Mouse (Mus musculus) ZHBTc4 (cell line): ENCODE data around the gene Fibcd1.

Source experiments
- DNase-seq: peaks from one replicate; pipeline ENCODE4 v3.0.0-alpha.2; 2011; ENCODE audit warnings: low read depth, low spot score

The Fibcd1 gene

GRCm38 (mm10) chr2:31769631-31770111 lies 76.1 kb downstream of the Fibcd1 start:
- no peak for DNase-seq

- no peak for DNase-seq
Measured at GRCm38 (mm10) chr2:31769115-31769514, 76.7 kb downstream of the Fibcd1 start.

- no peak for DNase-seq
Measured at GRCm38 (mm10) chr2:31767815-31768214, 78.0 kb downstream of the Fibcd1 start.

GRCm38 (mm10) chr2:31767104-31767503 lies 78.7 kb downstream of the Fibcd1 start:
- DNase-seq: no peak
